Mouse (Mus musculus) small intestine, adult 2 months (tissue): Measurements from ENCODE around the gene Dars.

Source experiments
- CTCF ChIP-seq: fragments of 200-500 bp; IDR thresholded peaks from 2 replicates; pipeline ENCODE4 v1.5.1; 2012; ENCODE audit warnings: low read depth, mild to moderate bottlenecking, control low read depth, inconsistent platforms, low read length, moderate library complexity, mixed read lengths; ENCODE audit not compliant: insufficient replicate concordance, insufficient read length; ENCODE audit errors: extremely low read depth
- POLR2A ChIP-seq: fragments of 200-500 bp; IDR thresholded peaks from 2 replicates; pipeline ENCODE4 v1.6.1; 2012; ENCODE audit warnings: low read depth, mild to moderate bottlenecking, control low read depth, inconsistent platforms, low read length, moderate library complexity

GRCm38 (mm10) chr1:128314665-128315064 lies 102.5 kb downstream of the Dars start:
- no peak for TF ChIP-seq CTCF
- no peak for TF ChIP-seq POLR2A
